Mouse (Mus musculus): ENCODE data around the gene Dnttip2. TPM values are rescaled to one million over a fixed set of nuclear protein-coding genes. Genes with fewer than 3 reads are reported as not detected.
"Not testable (repeated sequence)": the region's sequence is repeated elsewhere in the genome, so short reads cannot be mapped to it uniquely, and the experiment has no call there.

Gene Dnttip2
- polyA plus RNA-seq, 1 experiment from 2014 or later = 96.8 TPM

GRCm38 (mm10) chr3:122246406-122246805, 27.8 kb upstream of the Dnttip2 start:
- peak overlapping the region; percentile 75 for H3K4me2 ChIP-seq
- H3K4me3 ChIP-seq (ENCODE audit: low read depth, low read length) = peak overlapping the region; percentile 86
- peaks cover 7% of the 10 kb centered on the region for H3K4me1 ChIP-seq (ENCODE audit: control insufficient read depth, insufficient read depth, low read length)
- no peak overlapping the region for H3K27ac ChIP-seq (ENCODE audit: low read depth, low read length)
- H3K27me3 ChIP-seq (ENCODE audit: control insufficient read depth, insufficient read depth, low read length) = no peaks in the 10 kb centered on the region
- no peaks in the 10 kb centered on the region for H3K36me3 ChIP-seq (ENCODE audit: control insufficient read depth, insufficient read depth, low read length)
- no peaks in the 10 kb centered on the region for H3K9me3 ChIP-seq (ENCODE audit: control insufficient read depth, low read length)
- ATAC-seq (ENCODE audit: low FRiP score) (no peak), DNase-seq (ENCODE audit: low spot score, missing footprints) (no peak)
- peak overlapping the region; percentile 88 for H3K9ac ChIP-seq (ENCODE audit: low read length)
- WGBS = 29% methylated on average over 6 of the region's 6 CpGs

- WGBS = 66% methylated on average over 12 of the region's 12 CpGs
- no peaks in the 10 kb centered on the region for H3K36me3 ChIP-seq (ENCODE audit: control insufficient read depth, insufficient read depth, low read length)
- no peaks in the 10 kb centered on the region for H3K9me3 ChIP-seq (ENCODE audit: control insufficient read depth, low read length)
- H3K27ac ChIP-seq (ENCODE audit: low read depth, low read length) = no peak overlapping the region
- DNase-seq (ENCODE audit: low spot score, missing footprints) (no peak), ATAC-seq (ENCODE audit: low FRiP score) (no peak)
- H3K4me2 ChIP-seq = peak overlapping the region; percentile 75
- H3K4me3 ChIP-seq (ENCODE audit: low read depth, low read length) = peak overlapping the region; percentile 86; the same call in 1 of the 2 replicates
- no peak overlapping the region for H3K9ac ChIP-seq (ENCODE audit: low read length)
- peaks cover 7% of the 10 kb centered on the region for H3K4me1 ChIP-seq (ENCODE audit: control insufficient read depth, insufficient read depth, low read length)
- no peaks in the 10 kb centered on the region for H3K27me3 ChIP-seq (ENCODE audit: control insufficient read depth, insufficient read depth, low read length)
These were observed 27.0 kb upstream of the Dnttip2 start for GRCm38 (mm10) chr3:122246986-122247767.

DNA sequence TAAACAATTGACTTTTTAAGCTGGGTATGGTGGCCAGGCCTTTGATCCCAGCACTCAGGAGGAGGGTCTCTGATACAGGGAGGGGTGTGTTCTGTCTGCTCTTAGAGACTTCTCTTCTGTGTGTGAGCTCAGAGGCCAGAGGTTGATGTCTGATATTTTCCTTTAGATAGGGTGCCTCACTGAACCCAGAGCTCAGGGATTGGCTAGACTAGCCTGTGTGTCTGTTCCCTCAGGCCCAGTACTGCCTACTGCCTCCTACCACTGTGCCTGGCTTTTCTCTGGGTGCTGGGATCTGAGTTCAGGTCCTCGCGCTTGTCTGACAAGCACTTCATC, 26.5 kb upstream of the Dnttip2 start:
- Histone ChIP-seq H3K9ac (ENCODE audit: low read length) (no peak overlapping the region), H3K4me3 (ENCODE audit: low read depth, low read length) (no peak overlapping the region), H3K36me3 (ENCODE audit: control insufficient read depth, insufficient read depth, low read length) (no peaks in the 10 kb centered on the region), H3K4me2 (no peak overlapping the region), H3K27ac (ENCODE audit: low read depth, low read length) (no peak overlapping the region), H3K9me3 (ENCODE audit: control insufficient read depth, low read length) (no peaks in the 10 kb centered on the region), H3K27me3 (ENCODE audit: control insufficient read depth, insufficient read depth, low read length) (no peaks in the 10 kb centered on the region), H3K4me1 (ENCODE audit: control insufficient read depth, insufficient read depth, low read length) (peaks cover 7% of the 10 kb centered on the region)
- ATAC-seq (ENCODE audit: low FRiP score) (no peak), DNase-seq (ENCODE audit: low spot score, missing footprints) (no peak)
- 93% methylated on average over 2 of the region's 2 CpGs for WGBS

- Histone ChIP-seq H3K27ac (ENCODE audit: low read depth, low read length) (no peak overlapping the region), H3K9ac (ENCODE audit: low read length) (no peak overlapping the region), H3K36me3 (ENCODE audit: control insufficient read depth, insufficient read depth, low read length) (no peaks in the 10 kb centered on the region), H3K4me2 (no peak overlapping the region), H3K4me1 (ENCODE audit: control insufficient read depth, insufficient read depth, low read length) (no peaks in the 10 kb centered on the region), H3K4me3 (ENCODE audit: low read depth, low read length) (no peak overlapping the region), H3K27me3 (ENCODE audit: control insufficient read depth, insufficient read depth, low read length) (no peaks in the 10 kb centered on the region), H3K9me3 (ENCODE audit: control insufficient read depth, low read length) (no peaks in the 10 kb centered on the region)
- DNase-seq (ENCODE audit: low spot score, missing footprints) (no peak), ATAC-seq (ENCODE audit: low FRiP score) (no peak)
- 55% methylated on average over 3 of the region's 3 CpGs for WGBS
These were observed 21.5 kb upstream of the Dnttip2 start for GRCm38 (mm10) chr3:122252466-122253253.

DNA sequence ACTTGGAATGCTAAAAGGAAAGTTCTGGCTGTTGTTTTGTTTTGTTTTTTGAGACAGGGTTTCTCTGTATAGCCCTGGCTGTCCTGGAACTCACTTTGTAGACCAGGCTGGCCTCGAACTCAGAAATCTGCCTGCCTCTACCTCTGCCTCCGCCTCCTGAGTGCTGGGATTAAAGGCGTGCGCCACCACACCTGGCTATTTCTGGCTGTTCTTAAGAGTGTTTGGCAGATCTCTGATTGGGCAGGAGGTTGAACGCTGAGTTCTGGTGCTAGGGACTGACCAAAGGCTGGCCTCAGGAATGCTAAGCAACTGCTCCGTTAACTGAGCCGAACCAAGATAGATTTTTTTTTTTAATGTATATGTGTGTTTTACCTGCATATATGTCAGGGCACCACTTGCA, 20.1 kb upstream of the Dnttip2 start:
- not testable (repeated sequence) for DNase-seq (ENCODE audit: low spot score, missing footprints); H3K4me2 ChIP-seq; ATAC-seq (ENCODE audit: low FRiP score); H3K9me3 ChIP-seq (ENCODE audit: control insufficient read depth, low read length); H3K36me3 ChIP-seq (ENCODE audit: control insufficient read depth, insufficient read depth, low read length); H3K4me3 ChIP-seq (ENCODE audit: low read depth, low read length); H3K9ac ChIP-seq (ENCODE audit: low read length); H3K4me1 ChIP-seq (ENCODE audit: control insufficient read depth, insufficient read depth, low read length); H3K27me3 ChIP-seq (ENCODE audit: control insufficient read depth, insufficient read depth, low read length); H3K27ac ChIP-seq (ENCODE audit: low read depth, low read length)
- WGBS = 90% methylated on average over 7 of the region's 7 CpGs

- Histone ChIP-seq H3K9ac (ENCODE audit: low read length) (no peak overlapping the region), H3K4me1 (ENCODE audit: control insufficient read depth, insufficient read depth, low read length) (peaks cover 1% of the 10 kb centered on the region), H3K27ac (ENCODE audit: low read depth, low read length) (no peak overlapping the region), H3K36me3 (ENCODE audit: control insufficient read depth, insufficient read depth, low read length) (no peaks in the 10 kb centered on the region), H3K27me3 (ENCODE audit: control insufficient read depth, insufficient read depth, low read length) (no peaks in the 10 kb centered on the region), H3K4me2 (no peak overlapping the region), H3K4me3 (ENCODE audit: low read depth, low read length) (no peak overlapping the region), H3K9me3 (ENCODE audit: control insufficient read depth, low read length) (no peaks in the 10 kb centered on the region)
- DNase-seq (ENCODE audit: low spot score, missing footprints) (no peak), ATAC-seq (ENCODE audit: low FRiP score) (no peak)
- 74% methylated on average over 5 of the region's 5 CpGs for WGBS
These were observed 4.2 kb upstream of the Dnttip2 start for GRCm38 (mm10) chr3:122269986-122270385.

- H3K4me1 ChIP-seq (ENCODE audit: control insufficient read depth, insufficient read depth, low read length); ATAC-seq (ENCODE audit: low FRiP score); H3K9ac ChIP-seq (ENCODE audit: low read length); H3K27me3 ChIP-seq (ENCODE audit: control insufficient read depth, insufficient read depth, low read length); DNase-seq (ENCODE audit: low spot score, missing footprints); H3K4me2 ChIP-seq; H3K36me3 ChIP-seq (ENCODE audit: control insufficient read depth, insufficient read depth, low read length); H3K9me3 ChIP-seq (ENCODE audit: control insufficient read depth, low read length); H3K27ac ChIP-seq (ENCODE audit: low read depth, low read length); H3K4me3 ChIP-seq (ENCODE audit: low read depth, low read length): not testable (repeated sequence)
- 93% methylated on average over 1 of the region's 1 CpGs for WGBS
These were observed 1.6 kb upstream of the Dnttip2 start for GRCm38 (mm10) chr3:122272565-122272964.

DNA sequence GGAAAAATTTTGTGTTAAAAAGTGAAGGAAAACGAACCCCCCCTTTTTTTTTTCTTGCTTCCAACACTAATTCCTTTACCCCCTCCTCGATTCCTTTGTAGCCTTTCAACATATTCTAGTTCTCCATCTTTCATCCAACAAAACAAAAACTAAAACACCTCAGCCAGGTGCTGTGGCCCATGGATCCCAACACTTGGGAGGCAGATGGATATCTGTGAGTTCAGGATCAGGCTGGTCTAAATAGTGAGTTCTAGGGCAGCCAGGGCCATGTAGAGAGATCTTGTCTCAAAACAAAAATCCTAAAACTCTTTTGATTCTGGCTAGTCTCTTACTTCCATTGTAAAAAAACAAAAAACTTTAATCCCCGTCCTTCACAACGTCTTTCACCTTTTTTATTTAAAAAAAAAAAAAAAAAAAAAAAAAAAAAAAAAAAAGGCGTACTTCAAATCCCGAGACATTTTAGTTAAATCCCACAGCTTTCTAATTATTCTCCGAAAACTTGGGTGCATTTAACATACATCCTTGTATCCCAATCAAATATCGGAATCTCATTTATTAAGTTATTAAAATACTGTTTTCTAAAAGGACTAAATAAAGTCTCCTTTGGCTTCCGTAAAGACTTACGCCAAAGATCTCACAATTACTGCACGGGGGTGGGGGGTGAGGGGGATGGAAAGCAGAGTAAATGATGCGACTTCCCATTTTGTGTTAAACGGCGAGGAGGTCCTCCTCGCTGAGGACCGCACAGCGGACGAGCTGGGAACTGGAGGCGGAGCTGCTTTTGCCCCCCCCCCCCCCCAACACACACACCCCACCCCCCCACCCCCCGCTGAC, 564 bp upstream of the Dnttip2 start:
- Histone ChIP-seq H3K4me3 (ENCODE audit: low read depth, low read length) (peak overlapping the region; percentile 91; the same call in 1 of the 2 replicates), H3K27ac (ENCODE audit: low read depth, low read length) (no peak overlapping the region)
- ATAC-seq (ENCODE audit: low FRiP score) = no peak

More for the DNA sequence above, 564 bp upstream of the Dnttip2 start:
- H3K27me3 ChIP-seq (ENCODE audit: control insufficient read depth, insufficient read depth, low read length) = no peaks in the 10 kb centered on the region
- WGBS = 9% methylated on average over 20 of the region's 20 CpGs
- H3K9ac ChIP-seq (ENCODE audit: low read length) = peak overlapping the region; percentile 40; the same call in 1 of the 2 replicates
- peaks cover 2% of the 10 kb centered on the region for H3K36me3 ChIP-seq (ENCODE audit: control insufficient read depth, insufficient read depth, low read length)
- H3K4me1 ChIP-seq (ENCODE audit: control insufficient read depth, insufficient read depth, low read length) = peaks cover 7% of the 10 kb centered on the region
- peak overlapping the region; percentile 31; the same call in 1 of the 2 replicates for H3K4me2 ChIP-seq
- H3K9me3 ChIP-seq (ENCODE audit: control insufficient read depth, low read length) = no peaks in the 10 kb centered on the region
- peak; percentile 91 for DNase-seq (ENCODE audit: low spot score, missing footprints)

All from midbrain, embryonic 11.5 days (tissue).